Mouse (Mus musculus) lung, adult 2 months (tissue): Measurements from ENCODE around the gene Cog3. TPM values are rescaled to one million over a fixed set of nuclear protein-coding genes. Genes with fewer than 3 reads are reported as not detected.

Experiments used
- DNase-seq: peaks from one replicate; pipeline ENCODE4 v3.0.0; 2022
- H3K4me1 ChIP-seq: fragments of 200-500 bp; 2 replicates; pipeline ENCODE4 v1.6.1; 2011; ENCODE audit warnings: low read length; ENCODE audit not compliant: control insufficient read depth, insufficient read depth
- H3K4me3 ChIP-seq: fragments of 200-500 bp; replicated peaks from 2 replicates; pipeline ENCODE3; 2011; ENCODE audit warnings: low read depth, mild to moderate bottlenecking, control low read depth, low read length; ENCODE audit errors: extremely low read depth
- CTCF ChIP-seq: fragments of 200-500 bp; IDR thresholded peaks from 2 replicates; pipeline ENCODE4 v1.5.1; 2011; ENCODE audit warnings: mild to moderate bottlenecking, low read length, control low read depth; ENCODE audit not compliant: insufficient read depth
- POLR2A ChIP-seq: fragments of 200-500 bp; IDR thresholded peaks from 2 replicates; pipeline ENCODE4 v1.6.1; 2011; ENCODE audit warnings: low read depth, mild to moderate bottlenecking, control low read depth, low read length, borderline replicate concordance; ENCODE audit errors: extremely low read depth
- WGBS: fragments of 180-500 bp; shearing (Covaris S2); methylation state at CpG from one replicate; pipeline ENCODE4 v1.1.7; 2018; 5-methylcytosine and 5-hydroxymethylcytosine counted together
- polyA plus RNA-seq: library from polyadenylated mRNA; depleted of rRNA; stranded (reverse); fragments of >200 nt; gene quantifications from 2 replicates; pipeline ENCODE4 v1.2.3, GENCODE M21; 2012; rRNA removed

Gene Cog3
- polyA plus RNA-seq, 1 experiment = 11.0 TPM

DNA sequence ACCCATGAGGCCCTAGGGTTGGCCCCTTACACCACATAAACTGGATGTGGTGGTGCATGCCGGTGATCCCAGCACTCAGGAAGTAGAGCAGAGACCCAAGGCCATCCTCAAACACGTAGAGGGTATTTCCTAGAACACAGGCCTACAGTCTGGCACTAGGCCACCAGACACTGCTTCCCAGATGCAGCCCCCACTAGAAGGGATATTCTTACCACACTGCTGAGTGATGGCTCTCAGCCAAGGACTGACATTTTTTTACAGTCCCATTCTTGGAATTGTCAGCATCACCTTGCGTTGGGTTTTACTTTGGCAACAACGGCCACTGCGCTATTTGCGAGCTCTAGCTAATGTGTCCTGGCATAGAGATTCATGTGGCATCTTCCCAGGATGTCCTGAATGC is 93.4 kb downstream of the Cog3 start:
- no peak overlapping the region for H3K4me3 ChIP-seq
- DNase-seq = no peak
- no peaks in the 10 kb centered on the region for H3K4me1 ChIP-seq
- WGBS = 57% methylated on average over 6 of the region's 6 CpGs
- TF ChIP-seq POLR2A (no peak), CTCF (no peak)

Other genes starting within 250 kb of the Cog3 start
- gene Spert, start 161.4 kb downstream of the Cog3 start, polyA plus RNA-seq = 0.08 TPM in 1 of 2 replicates, not detected in the other
- not detected in 2 replicates for gene Erich6b, start 112.3 kb downstream of the Cog3 start, polyA plus RNA-seq
- 5.0 and 7.7 TPM in 2 replicates for gene Slc25a30, start 32.5 kb upstream of the Cog3 start, polyA plus RNA-seq
- gene Tpt1, start 90.6 kb upstream of the Cog3 start, polyA plus RNA-seq = 1,159 and 1,652 TPM in 2 replicates
- gene Kctd4, start 200.5 kb upstream of the Cog3 start, polyA plus RNA-seq = 0.20 TPM in 1 of 2 replicates, not detected in the other